9 mouse cellular contexts compared by ENCODE assay signal in the genomic region with DNA sequence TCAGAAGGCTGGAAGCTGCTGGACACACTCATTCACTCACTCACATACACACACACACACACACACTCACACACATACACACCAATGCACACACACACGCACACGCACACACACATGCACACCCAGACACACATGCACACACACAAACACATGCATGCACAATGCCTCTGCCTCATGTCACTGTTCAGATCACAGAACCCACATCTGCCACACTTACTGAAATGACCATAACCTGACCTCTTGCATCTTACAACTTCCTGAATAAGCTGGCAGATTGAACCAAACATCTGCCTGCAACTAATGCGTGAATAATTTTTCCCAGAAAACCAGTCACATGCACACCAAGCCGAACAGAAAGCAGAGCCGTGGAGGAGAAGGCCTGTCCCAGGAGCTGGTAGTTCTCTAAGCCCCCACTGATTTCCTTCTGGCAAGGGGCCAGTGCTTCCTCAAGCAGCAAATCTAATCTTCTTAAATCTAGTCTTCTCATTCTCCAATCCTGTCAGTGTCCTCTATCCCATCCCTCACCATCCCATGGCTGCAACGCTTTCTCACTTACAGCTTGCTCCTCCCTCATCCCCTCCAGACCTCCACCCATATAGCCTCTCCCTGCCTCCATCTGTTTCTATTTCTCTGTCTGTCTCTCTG. TPM values are rescaled to one million over a fixed set of nuclear protein-coding genes. Genes with fewer than 3 reads are reported as not detected.
DNase-seq lines count a peak whose midpoint lies in the region; ATAC-seq and TF ChIP-seq lines count a peak whose summit lies in the region.
"Had no signal": no experiment of that assay in that cellular context is flagged by ENCODE, and none has a peak within 500 bp of the region (broad histone marks: within the 10 kb centered on the region; RNA-seq: fewer than 3 reads in every experiment).

No protein-coding gene starts in this region.

- intact Hi-C loops in gastrocnemius, adult 2 months (cut with DNase I): no loop called here

- no peak overlapping the region for H3K4me3 ChIP-seq in gastrocnemius, adult 2 months
- no peak overlapping the region for H3K4me3 ChIP-seq in lung, postnatal 0 days (ENCODE audit: low read depth, low read length)
- H3K4me3 ChIP-seq: liver, embryonic 13.5 days had no signal

- no peaks in the 10 kb centered on the region for H3K27me3 ChIP-seq in lung, postnatal 0 days (replicated peaks; ENCODE audit: insufficient read depth, low read length)
- H3K27me3 ChIP-seq: liver, embryonic 13.5 days had no signal

- peak; percentile 34; the same call in 1 of the 2 replicates for TF ChIP-seq EP300 in lung, postnatal 0 days (IDR thresholded peaks at IDR 0.05)

- no peak for TF ChIP-seq CTCF in gastrocnemius, adult 2 months (IDR thresholded peaks at IDR 0.05)
- TF ChIP-seq CTCF in lung, postnatal 0 days (IDR thresholded peaks at IDR 0.05): no peak

- H3K4me1 ChIP-seq in lung, postnatal 0 days (ENCODE audit: insufficient read depth, low read depth, low read length): no peaks in the 10 kb centered on the region
- H3K4me1 ChIP-seq: liver, embryonic 13.5 days had no signal

- no peaks in the 10 kb centered on the region; the same call in 1 of the 2 replicates for H3K9me3 ChIP-seq in lung, postnatal 0 days (ENCODE audit: low read length)
- H3K9me3 ChIP-seq: liver, embryonic 13.5 days had no signal

- H3K27ac ChIP-seq in gastrocnemius, adult 2 months: peak overlapping the region; percentile 25; the same call in 1 of the 2 replicates
- H3K27ac ChIP-seq in lung, postnatal 0 days (ENCODE audit: low read length): 0 out of 2 replicates have a peak overlapping the region, but pooled peaks have one; percentile 9
- H3K27ac ChIP-seq: liver, embryonic 13.5 days had no signal

- ATAC-seq in lung, postnatal 0 days: peak; percentile 84

- 47% methylated on average over 6 of the region's 6 CpGs for WGBS in lung, postnatal 0 days

- no peak overlapping the region for H3K4me2 ChIP-seq in lung, postnatal 0 days (replicated peaks; ENCODE audit: low read depth, low read length)
- H3K4me2 ChIP-seq: liver, embryonic 13.5 days had no signal

- H3K9ac ChIP-seq in lung, postnatal 0 days (replicated peaks; ENCODE audit: low read depth): no peak overlapping the region
- H3K9ac ChIP-seq: liver, embryonic 13.5 days had no signal

- no peaks in the 10 kb centered on the region for H3K36me3 ChIP-seq in lung, postnatal 0 days (ENCODE audit: insufficient read depth, low read length)
- H3K36me3 ChIP-seq: liver, embryonic 13.5 days had no signal

- DNase-seq in gastrocnemius, adult 2 months: peak; percentile 36
- no peak for DNase-seq in gastrocnemius, postnatal 25 days
- DNase-seq in urinary bladder, postnatal 14 days (ENCODE audit: low spot score): peak; percentile 9
- no peak for DNase-seq in urinary bladder, adult 2 months (ENCODE audit: low spot score)
- peak; percentile 79 for DNase-seq in lung, postnatal 0 days (ENCODE audit: low spot score)
- DNase-seq in adrenal gland, adult 18-20 months (ENCODE audit: low spot score in 2 of 2): no peak
- DNase-seq in thymus, postnatal 25 days: no peak
- DNase-seq in frontal cortex, postnatal 14 days (ENCODE audit: low spot score in 2 of 2): no peak
- DNase-seq: liver, embryonic 13.5 days had no signal

RNA-seq across cellular contexts. Expression of a gene that starts 51.1 kb away (rescaled TPM):
- 100 to 1,000 TPM; 282 to 352 TPM for total RNA-seq in gastrocnemius, adult 2 months (2021)
- total RNA-seq in gastrocnemius, postnatal 25 days (2021): 100 to 1,000 TPM; 269 to 316 TPM
- polyA plus RNA-seq in urinary bladder, adult 2 months (2012; rRNA removed): 161 and 178 TPM in 2 replicates
- polyA plus RNA-seq in lung, postnatal 0 days (2015; fragmentation: Nextera tagmentation; extraction: Ambion mirVana): 171 and 176 TPM in 2 replicates
- total RNA-seq in adrenal gland, adult 18-20 months (2021): 100 to 1,000 TPM; 181 to 201 TPM

Comparison
In these comparisons a context has a peak if more than half of its experiments do, and no peak if none do; other contexts are left out.
1. DNase-seq: peak in gastrocnemius, adult 2 months (single experiment), urinary bladder, postnatal 14 days (single experiment) and lung, postnatal 0 days (single experiment); none in gastrocnemius, postnatal 25 days (single experiment), urinary bladder, adult 2 months (single experiment), adrenal gland, adult 18-20 months (0 of 2), thymus, postnatal 25 days (single experiment) and frontal cortex, postnatal 14 days (0 of 2).